Mouse (Mus musculus) embryonic fibroblast, embryonic 13.5 days (primary cell): ENCODE measurements around the gene Zfp324. TPM values are rescaled to one million over a fixed set of nuclear protein-coding genes. Genes with fewer than 3 reads are reported as not detected.

ENCODE experiments used
- H3K27ac ChIP-seq: 2 replicates; pipeline ENCODE4 v1.5.1; 2012; ENCODE audit warnings: low read length, control low read depth, inconsistent platforms; ENCODE audit not compliant: insufficient read depth
- H3K4me1 ChIP-seq: 2 replicates; pipeline ENCODE4 v1.6.1; 2011; ENCODE audit warnings: low read length; ENCODE audit not compliant: control insufficient read depth, insufficient read depth
- H3K4me3 ChIP-seq: 2 replicates; pipeline ENCODE4 v1.5.1; 2011; ENCODE audit warnings: mild to moderate bottlenecking, control low read depth, low read length; ENCODE audit not compliant: insufficient read depth
- CTCF ChIP-seq: IDR thresholded peaks from 2 replicates; pipeline ENCODE4 v1.5.1; 2011; ENCODE audit warnings: mild to moderate bottlenecking, control low read depth, low read length, moderate library complexity, borderline replicate concordance; ENCODE audit not compliant: insufficient read depth
- POLR2A ChIP-seq: IDR thresholded peaks from 2 replicates; pipeline ENCODE4 v1.6.1; 2011; ENCODE audit warnings: low read depth, mild to moderate bottlenecking, control low read depth, low read length, moderate library complexity
- polyA plus RNA-seq: library from polyadenylated mRNA; stranded (reverse); fragments of >200 nt; gene quantifications from 2 replicates; pipeline ENCODE4 v1.2.4, GENCODE M21; 2011; ENCODE audit warnings: low read depth; ENCODE audit not compliant: missing spikeins, insufficient read length

Gene Zfp324
- polyA plus RNA-seq, 1 experiment, result 6.9 TPM

DNA sequence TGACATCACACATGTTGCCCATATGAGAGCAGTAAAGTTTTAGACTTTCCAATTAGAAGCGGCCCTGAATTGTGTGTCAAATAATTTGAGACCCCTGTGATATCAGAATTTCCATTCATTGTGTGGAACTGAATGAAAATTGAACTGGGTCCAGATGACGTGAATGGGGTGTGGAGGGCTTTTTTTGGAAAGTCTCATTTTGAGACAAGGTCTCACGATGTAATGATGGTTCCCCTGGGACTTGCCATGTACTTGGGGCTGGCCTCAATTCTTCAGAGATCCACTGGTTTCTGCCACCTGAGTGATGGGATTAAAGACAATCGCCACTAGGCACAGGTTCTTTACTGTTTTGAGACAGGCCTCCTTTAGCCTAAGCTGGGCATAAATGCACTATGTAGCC, 25.0 kb upstream of the Zfp324 start:
- Histone ChIP-seq H3K27ac (no peak overlapping the region), H3K4me1 (no peaks in the 10 kb centered on the region), H3K4me3 (no peak overlapping the region)
- TF ChIP-seq CTCF (no peak), POLR2A (no peak)

DNA sequence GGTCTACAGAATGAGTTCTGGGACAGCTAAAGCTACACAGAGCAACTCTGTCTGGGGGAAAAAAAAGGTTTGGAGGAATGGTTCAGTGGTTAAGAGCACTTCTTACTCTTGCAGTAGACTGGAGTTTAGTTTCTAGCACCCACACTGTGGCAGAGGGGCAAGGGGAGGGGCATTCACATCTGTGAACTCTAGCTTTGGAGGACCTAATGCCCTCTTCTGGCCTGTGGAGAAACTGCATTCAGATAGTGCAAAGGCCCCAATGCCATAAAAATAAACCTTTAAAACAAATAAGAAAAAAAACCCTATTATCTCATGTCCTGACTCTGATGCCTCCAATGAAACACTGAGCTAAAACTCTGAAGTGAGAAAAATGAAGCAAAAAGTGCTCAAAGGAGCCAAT, 22.1 kb upstream of the Zfp324 start:
- H3K27ac ChIP-seq, result no peak overlapping the region
- no peaks in the 10 kb centered on the region for H3K4me1 ChIP-seq
- no peak for TF ChIP-seq POLR2A
- no peak overlapping the region for H3K4me3 ChIP-seq

DNA sequence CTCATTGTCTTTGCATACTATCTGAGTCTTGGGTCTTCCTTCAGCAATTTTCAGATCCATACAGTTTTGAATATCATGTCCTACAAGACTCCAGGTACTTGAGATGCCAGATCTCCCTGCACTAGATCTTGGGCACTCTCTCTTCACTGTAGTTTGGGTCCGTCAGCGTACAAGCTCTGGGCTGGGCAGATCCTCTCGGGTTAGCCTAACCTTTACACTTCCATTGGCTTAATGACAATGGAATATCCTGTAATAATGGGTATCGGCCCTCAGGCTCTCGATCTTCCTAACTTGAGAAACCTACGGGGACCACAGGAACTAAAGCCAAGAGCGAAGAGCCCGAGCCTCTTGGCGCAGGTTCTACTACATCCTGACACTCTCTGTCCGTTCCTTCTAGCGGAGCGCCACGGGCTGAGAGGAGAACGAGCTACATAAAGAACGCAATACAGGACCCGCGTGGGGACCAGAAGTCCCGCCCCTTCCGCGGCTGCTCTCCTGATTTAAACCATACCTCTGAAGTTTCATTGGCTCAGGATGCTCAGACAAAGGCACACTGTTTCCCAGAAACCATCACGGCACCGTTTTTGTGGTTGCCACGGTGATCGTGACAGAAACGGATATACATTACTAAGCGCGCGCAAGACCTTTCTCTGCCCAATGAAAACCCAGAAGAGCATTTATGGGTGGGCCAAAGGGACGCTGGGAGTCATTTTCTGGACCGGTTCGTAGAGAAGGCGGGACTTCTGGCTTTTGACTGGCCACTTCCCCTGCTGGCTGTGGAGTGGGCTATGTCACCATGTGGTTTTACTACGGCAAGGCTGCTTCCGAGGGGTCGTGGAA, 16.4 kb upstream of the Zfp324 start:
- TF ChIP-seq CTCF, result no peak
- TF ChIP-seq POLR2A, result peak; percentile 90
- H3K27ac ChIP-seq, result peak overlapping the region; percentile 12; the same call in 1 of the 2 replicates
- H3K4me1 ChIP-seq, result peaks cover 3% of the 10 kb centered on the region; the same call in 1 of the 2 replicates
- peak overlapping the region; percentile 44 for H3K4me3 ChIP-seq

DNA sequence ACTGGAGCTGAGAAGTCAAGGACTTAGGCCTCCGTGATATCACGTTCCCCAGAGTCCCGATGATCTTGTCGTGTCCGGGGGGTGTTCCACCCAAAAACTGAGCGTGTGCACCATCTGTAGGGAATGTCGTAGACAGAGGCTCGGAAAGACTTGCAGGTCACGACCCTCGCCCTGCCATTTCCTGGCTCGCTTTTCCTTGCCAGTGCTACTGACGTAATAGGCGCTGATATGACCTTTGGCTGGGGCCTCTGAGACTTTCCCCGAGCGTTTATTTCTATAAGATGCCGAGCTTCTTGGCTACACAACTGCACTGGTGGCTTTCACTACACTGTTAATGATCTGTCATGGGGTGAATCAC, 15.8 kb upstream of the Zfp324 start:
- Histone ChIP-seq H3K4me1 (peaks cover 3% of the 10 kb centered on the region; the same call in 1 of the 2 replicates), H3K27ac (peak overlapping the region; percentile 12; the same call in 1 of the 2 replicates), H3K4me3 (peak overlapping the region; percentile 42)
- TF ChIP-seq CTCF (no peak), POLR2A (no peak)

DNA sequence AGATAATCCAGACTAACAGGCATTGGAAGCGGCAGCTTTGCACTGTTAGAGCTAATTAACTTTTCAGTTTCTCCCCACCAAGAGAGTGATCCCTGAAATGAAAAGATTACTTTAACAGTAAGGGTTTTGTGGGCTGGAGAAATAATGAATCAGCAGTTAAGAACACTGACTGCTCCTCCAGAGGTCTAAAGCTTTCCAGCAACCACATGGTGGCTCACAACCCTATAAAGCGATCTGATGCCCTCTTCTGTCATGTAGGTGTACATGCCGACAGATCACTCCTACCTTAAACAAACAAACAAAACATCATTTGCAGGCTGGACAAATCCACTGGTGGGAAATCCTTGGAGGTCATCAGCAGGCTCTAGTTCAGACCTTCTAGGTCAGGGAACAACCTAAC, 10.7 kb upstream of the Zfp324 start:
- H3K4me3 ChIP-seq, result no peak overlapping the region
- no peak overlapping the region; the same call in 1 of the 2 replicates for H3K27ac ChIP-seq
- H3K4me1 ChIP-seq, result peaks cover 3% of the 10 kb centered on the region; the same call in 1 of the 2 replicates
- TF ChIP-seq POLR2A, result no peak

DNA sequence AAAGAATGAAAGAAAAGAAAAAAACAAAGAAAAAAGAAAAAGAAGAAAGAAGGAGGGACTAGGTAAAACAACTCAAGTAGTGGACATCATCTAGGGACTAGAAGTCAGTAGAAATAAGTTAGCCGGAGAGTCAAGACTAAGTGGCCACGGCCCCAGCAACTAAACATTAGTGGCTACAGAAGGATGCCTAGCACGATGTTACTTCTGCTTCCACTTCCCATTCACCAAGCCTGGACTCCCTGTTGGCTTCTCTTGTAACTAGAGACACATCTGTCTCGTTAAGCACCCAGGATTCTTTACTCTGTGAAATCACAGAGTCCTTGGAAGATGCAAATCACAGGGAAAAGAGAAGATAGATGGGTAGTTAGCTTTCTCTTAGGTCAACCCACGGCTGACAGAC, 8.1 kb upstream of the Zfp324 start:
- TF ChIP-seq CTCF, result no peak
- H3K27ac ChIP-seq, result no peak overlapping the region
- H3K4me1 ChIP-seq, result no peaks in the 10 kb centered on the region
- H3K4me3 ChIP-seq, result no peak overlapping the region

DNA sequence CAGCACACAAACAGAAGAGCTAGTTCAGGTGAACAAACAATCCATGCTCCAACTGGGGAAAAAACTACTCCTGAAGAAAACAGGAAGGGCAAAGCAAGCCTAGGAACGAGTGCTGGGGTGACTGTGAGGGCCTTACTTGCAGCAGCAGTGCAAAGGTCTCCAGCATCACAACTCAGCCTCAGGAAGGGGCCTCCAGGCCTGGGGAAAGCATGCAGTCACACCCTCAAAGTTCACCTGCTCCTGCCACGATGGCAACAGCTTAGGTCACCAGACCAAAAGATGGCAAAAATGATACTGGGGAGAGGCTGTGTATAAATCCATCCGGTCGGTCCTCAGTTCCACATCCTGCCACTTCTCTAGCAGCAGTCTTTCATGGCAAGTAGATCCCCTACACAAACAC, 6.7 kb upstream of the Zfp324 start:
- TF ChIP-seq POLR2A, result no peak
- no peak for TF ChIP-seq CTCF
- no peaks in the 10 kb centered on the region for H3K4me1 ChIP-seq
- no peak overlapping the region for H3K27ac ChIP-seq
- H3K4me3 ChIP-seq, result no peak overlapping the region

DNA sequence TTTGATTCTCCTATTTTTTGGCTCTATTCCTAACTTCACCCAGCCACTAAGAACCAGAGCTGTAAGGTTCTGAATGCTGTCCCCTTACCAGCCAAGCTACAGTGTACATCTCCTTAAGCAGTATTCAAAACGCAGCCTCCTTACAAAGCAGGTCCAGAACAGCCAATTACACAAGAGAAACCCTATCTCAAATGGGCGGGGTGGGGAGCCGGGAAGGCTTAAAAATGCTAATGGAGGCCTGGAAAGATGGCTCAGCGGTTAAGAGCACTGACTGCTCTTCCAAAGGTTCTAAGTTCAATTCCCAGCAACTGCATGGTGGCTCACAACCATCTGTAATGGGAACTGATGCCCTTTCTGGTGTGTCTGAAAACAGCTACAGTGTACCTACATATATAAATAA, 5.9 kb upstream of the Zfp324 start:
- no peak for TF ChIP-seq POLR2A
- Histone ChIP-seq H3K27ac (no peak overlapping the region), H3K4me3 (no peak overlapping the region), H3K4me1 (no peaks in the 10 kb centered on the region)

DNA sequence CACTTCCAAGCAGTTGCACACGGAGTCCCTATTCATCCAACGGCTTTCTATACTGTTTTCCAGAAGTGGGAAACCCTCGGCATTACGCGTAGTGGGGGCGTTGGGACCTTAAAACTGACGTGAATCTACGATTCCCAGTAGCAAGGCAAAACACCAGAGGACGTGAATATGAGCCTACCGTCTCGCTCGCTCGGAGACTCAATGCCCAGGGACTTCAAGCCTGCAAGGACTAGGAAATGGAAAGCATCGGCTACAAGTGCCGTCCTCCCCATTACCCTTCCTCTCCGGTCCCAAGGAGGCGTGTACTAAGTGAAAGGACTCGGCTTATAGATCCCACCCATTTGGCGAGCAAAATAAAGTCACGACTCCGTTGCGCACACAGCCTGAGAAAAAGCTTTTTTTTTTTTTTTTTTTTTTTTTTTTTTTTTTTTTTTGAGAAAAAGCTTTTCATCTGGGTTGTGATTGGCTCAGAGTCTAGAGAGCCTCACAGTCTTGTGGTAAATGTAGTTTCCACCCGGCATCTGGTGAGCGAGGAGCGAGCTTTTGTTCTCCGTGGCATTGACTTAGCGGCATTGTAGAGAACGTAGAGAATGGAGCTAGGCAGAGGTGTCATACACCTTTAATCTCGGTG, 4.0 kb upstream of the Zfp324 start:
- peak overlapping the region; percentile 43 for H3K27ac ChIP-seq
- no peaks in the 10 kb centered on the region for H3K4me1 ChIP-seq
- H3K4me3 ChIP-seq, result peak overlapping the region; percentile 43
- TF ChIP-seq CTCF (no peak), POLR2A (peak; percentile 85)

DNA sequence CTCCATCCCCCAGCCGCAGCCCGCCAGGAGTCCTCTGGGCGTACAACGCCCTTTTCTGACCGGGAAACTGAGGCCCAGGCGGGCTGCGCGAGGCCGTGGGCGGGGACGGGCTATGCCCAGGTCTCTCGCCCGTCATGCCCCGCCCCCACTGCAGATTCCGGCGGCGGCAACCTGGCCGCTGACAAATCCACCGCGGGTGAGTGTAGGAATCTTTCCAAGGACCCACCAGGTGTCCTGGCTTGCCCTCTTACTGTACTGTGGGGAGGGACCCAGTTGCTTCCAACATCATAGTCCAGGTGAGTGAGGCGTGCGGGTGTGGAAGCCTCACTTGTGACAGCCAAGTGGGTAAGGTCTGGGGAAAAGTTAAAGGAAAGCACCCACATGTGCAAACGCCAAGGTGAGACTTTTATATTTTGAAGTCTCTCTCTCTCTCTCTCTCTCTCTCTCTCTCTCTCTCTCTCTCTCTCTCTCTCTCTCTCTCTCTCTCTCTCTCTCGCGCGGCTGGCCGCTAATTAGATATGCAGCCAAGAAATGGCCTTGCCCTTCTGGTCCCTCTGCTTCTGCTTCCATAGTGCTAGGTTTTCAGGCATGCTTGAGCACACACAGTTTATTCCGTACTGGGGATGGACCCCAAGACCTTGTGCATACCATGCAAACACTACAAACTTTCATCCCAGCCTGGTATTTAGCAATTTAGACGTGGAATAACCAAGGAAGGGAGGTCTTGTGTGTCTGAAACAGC, 637 bp downstream of the Zfp324 start:
- TF ChIP-seq CTCF, result no peak
- no peak for TF ChIP-seq POLR2A
- peak overlapping the region; percentile 72 for H3K4me3 ChIP-seq
- H3K4me1 ChIP-seq, result peaks cover 5% of the 10 kb centered on the region; the same call in 1 of the 2 replicates
- peak overlapping the region; percentile 82 for H3K27ac ChIP-seq
